Mouse (Mus musculus): ENCODE results near the gene Pla2g1b.

- TF ChIP-seq CTCF (IDR thresholded peaks at IDR 0.05; ENCODE audit: low read depth) = no peak
- no peak for TF ChIP-seq EP300 (IDR thresholded peaks at IDR 0.05; ENCODE audit: low read depth)
These were observed 50.8 kb downstream of the Pla2g1b start for GRCm38 (mm10) chr5:115516908-115517307.

All from heart, postnatal 0 days (tissue).